Mouse (Mus musculus) heart, postnatal 0 days (tissue): ENCODE measurements around the gene Caprin2.

Source experiments
- CTCF ChIP-seq: IDR thresholded peaks from 2 replicates; pipeline ENCODE4 v1.5.1; 2016; ENCODE audit warnings: antibody characterized with exemption, control low read depth, low read depth
- EP300 ChIP-seq: IDR thresholded peaks from 2 replicates; pipeline ENCODE4 v1.6.1; 2016; ENCODE audit warnings: antibody characterized with exemption, low read depth

DNA sequence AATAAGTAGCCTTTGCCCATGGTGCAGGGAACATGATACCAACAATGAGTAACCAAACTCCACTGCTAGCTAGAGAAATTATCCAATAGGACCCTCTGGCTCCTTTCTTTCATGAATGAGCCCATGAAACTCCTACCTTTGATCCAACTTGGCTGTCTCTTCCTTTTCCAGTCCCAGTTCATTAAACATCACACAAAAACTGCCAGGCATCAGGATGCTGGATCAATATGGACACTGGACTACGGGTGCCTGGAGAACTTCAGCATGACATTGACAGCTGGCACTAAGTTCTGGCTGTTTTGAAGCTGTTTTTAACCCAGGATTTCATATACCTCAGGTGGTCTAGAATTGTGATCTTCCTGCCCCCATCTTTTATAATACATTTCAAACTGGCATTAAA is 21.6 kb upstream of the Caprin2 start:
- TF ChIP-seq CTCF (no peak), EP300 (no peak)
